Mouse (Mus musculus) ES-E14 (cell line): ENCODE measurements around the gene Spred3.

Experiments used
- CHD2 ChIP-seq: IDR thresholded peaks from 2 replicates; pipeline ENCODE4 v1.6.1; 2014; ENCODE audit warnings: mild to moderate bottlenecking, low read depth, low read length, inconsistent platforms
- HCFC1 ChIP-seq: IDR thresholded peaks from 2 replicates; pipeline ENCODE4 v1.6.1; 2012; ENCODE audit warnings: low read length, inconsistent platforms, borderline replicate concordance; ENCODE audit not compliant: insufficient read depth
- ZC3H11A ChIP-seq: IDR thresholded peaks from 2 replicates; pipeline ENCODE4 v1.6.1; 2012; ENCODE audit warnings: low read depth, mild to moderate bottlenecking, inconsistent platforms, low read length, borderline replicate concordance

DNA sequence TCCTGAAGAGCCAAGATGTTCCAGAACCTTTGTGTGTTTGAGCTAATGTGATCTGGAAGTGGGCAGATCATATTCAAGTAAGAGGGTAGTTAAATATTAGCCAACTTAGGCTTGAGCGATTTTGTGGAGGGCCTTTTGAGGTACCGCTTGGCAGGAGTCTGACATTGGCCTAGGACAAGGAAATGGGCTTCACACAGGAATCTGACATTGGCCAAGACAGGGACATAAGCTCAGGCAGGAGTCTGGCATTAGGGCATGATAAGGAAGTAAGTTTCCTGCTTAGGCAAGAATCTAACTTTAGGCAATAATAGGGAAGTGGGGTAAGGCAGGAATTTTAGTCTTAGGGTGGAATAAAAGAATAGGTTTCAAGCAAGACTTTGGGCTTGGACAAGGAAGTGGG, 44.0 kb upstream of the Spred3 start:
- TF ChIP-seq ZC3H11A (no peak), CHD2 (no peak), HCFC1 (no peak)
